Comparison of ENCODE assay signal across 8 mouse cellular contexts in genomic region chrX:8192640-8193418, GRCm38 (mm10). TPM values are rescaled to one million over a fixed set of nuclear protein-coding genes. Genes with fewer than 3 reads are reported as not detected.
DNase-seq lines count a peak whose midpoint lies in the region; ATAC-seq and TF ChIP-seq lines count a peak whose summit lies in the region.

No protein-coding gene starts in this region.

- H3K4me1 ChIP-seq in hindbrain, embryonic 10.5 days (replicated peaks) = peaks cover 6% of the 10 kb centered on the region; the same call in 1 of the 2 replicates
- 0 out of 2 replicates have a peak, but pooled peaks cover 5% of the 10 kb centered on the region for H3K4me1 ChIP-seq in lung, embryonic 16.5 days (replicated peaks; ENCODE audit: control insufficient read depth, insufficient read depth, low read length)
- H3K4me1 ChIP-seq in thymus, adult 2 months (replicated peaks; ENCODE audit: control insufficient read depth, insufficient read depth, low read length) = peaks cover 11% of the 10 kb centered on the region

- H3K27me3 ChIP-seq in hindbrain, embryonic 10.5 days (ENCODE audit: insufficient read depth, poor library complexity, severe bottlenecking) = no peaks in the 10 kb centered on the region
- H3K27me3 ChIP-seq in lung, embryonic 16.5 days (ENCODE audit: control insufficient read depth, insufficient read depth, low read depth, low read length) = no peaks in the 10 kb centered on the region
- H3K27me3 ChIP-seq in thymus, adult 2 months (ENCODE audit: control insufficient read depth, insufficient read depth, low read length) = no peaks in the 10 kb centered on the region

- TF ChIP-seq CTCF in thymus, adult 2 months (IDR thresholded peaks at IDR 0.05; ENCODE audit: borderline replicate concordance, control insufficient read depth, extremely low read depth, insufficient read depth, low read length, poor library complexity) = no peak

- H3K36me3 ChIP-seq in hindbrain, embryonic 10.5 days = no peaks in the 10 kb centered on the region
- no peaks in the 10 kb centered on the region for H3K36me3 ChIP-seq in lung, embryonic 16.5 days (ENCODE audit: control insufficient read depth, insufficient read depth, low read length)
- H3K36me3 ChIP-seq in thymus, adult 2 months (ENCODE audit: control insufficient read depth, insufficient read depth, low read length) = no peaks in the 10 kb centered on the region

- WGBS in hindbrain, embryonic 10.5 days = 16% methylated on average over 38 of the region's 38 CpGs
- WGBS in lung, embryonic 16.5 days = 10% methylated on average over 38 of the region's 38 CpGs
- WGBS in thymus, adult 2 months = 4% methylated on average over 34 of the region's 38 CpGs

- H3K9me3 ChIP-seq in hindbrain, embryonic 10.5 days = peaks cover 4% of the 10 kb centered on the region; the same call in 1 of the 2 replicates
- H3K9me3 ChIP-seq in lung, embryonic 16.5 days (ENCODE audit: control insufficient read depth, low read length) = no peaks in the 10 kb centered on the region

- H3K4me3 ChIP-seq in hindbrain, embryonic 10.5 days = peak overlapping the region; percentile 63
- peak overlapping the region; percentile 62 for H3K4me3 ChIP-seq in lung, embryonic 16.5 days (ENCODE audit: low read length)
- H3K4me3 ChIP-seq in thymus, adult 2 months (ENCODE audit: control insufficient read depth, insufficient read depth, low read length) = peak overlapping the region; percentile 95

- peak overlapping the region; percentile 87 for H3K27ac ChIP-seq in hindbrain, embryonic 10.5 days
- H3K27ac ChIP-seq in lung, embryonic 16.5 days (ENCODE audit: low read length) = 0 out of 2 replicates have a peak overlapping the region, but pooled peaks have one; percentile 27
- no peak overlapping the region for H3K27ac ChIP-seq in thymus, adult 2 months (ENCODE audit: control insufficient read depth, insufficient read depth, low read length)

- TF ChIP-seq POLR2A in thymus, adult 2 months (IDR thresholded peaks at IDR 0.05; ENCODE audit: control insufficient read depth, extremely low read depth, insufficient read depth, low read length, poor library complexity) = peak; percentile 43; the same call in 1 of the 2 replicates

- peak overlapping the region; percentile 76 for H3K9ac ChIP-seq in lung, embryonic 16.5 days (ENCODE audit: low read length)

- peak; percentile 81 for DNase-seq in MN1 (ENCODE audit: low spot score)
- peak; percentile 75 for DNase-seq in cerebellum, adult 8-10 months
- DNase-seq in hindbrain, embryonic 10.5 days (ENCODE audit: low spot score) = peak; percentile 85
- peak; percentile 88 for DNase-seq in layer of hippocampus, adult 9-11 months
- peak; percentile 77 for DNase-seq in ovary, adult 18-20 months (ENCODE audit: low spot score)
- DNase-seq in thymus, adult 2 months = peak; percentile 69

- ATAC-seq in frontal cortex, adult (ENCODE audit: low TSS enrichment) = peak; percentile 98
- peak; percentile 99 for ATAC-seq in lung, embryonic 16.5 days (ENCODE audit: low read depth)

- peak overlapping the region; percentile 66 for H3K4me2 ChIP-seq in lung, embryonic 16.5 days (ENCODE audit: low read depth, low read length)

RNA-seq across cellular contexts. Expression of gene Ebp, which starts 0.5 kb away (rescaled TPM):
- 37.4 and 40.3 TPM in 2 replicates for polyA plus RNA-seq in hindbrain, embryonic 10.5 days (2016; fragmentation: Nextera tagmentation; extraction: Ambion mirVana)
- polyA plus RNA-seq in lung, embryonic 16.5 days (2015; fragmentation: Nextera tagmentation; extraction: Ambion mirVana) = 40.8 and 41.9 TPM in 2 replicates
- polyA plus RNA-seq in thymus, adult 2 months (2012; rRNA removed) = 71.1 and 98.2 TPM in 2 replicates

RNA-seq across cellular contexts. Expression of gene Porcn, which starts 13.5 kb away (rescaled TPM):
- polyA plus RNA-seq in hindbrain, embryonic 10.5 days (2016; fragmentation: Nextera tagmentation; extraction: Ambion mirVana) = 15.1 and 22.6 TPM in 2 replicates
- polyA plus RNA-seq in lung, embryonic 16.5 days (2015; fragmentation: Nextera tagmentation; extraction: Ambion mirVana) = 12.9 and 14.4 TPM in 2 replicates
- 4.7 and 5.3 TPM in 2 replicates for polyA plus RNA-seq in thymus, adult 2 months (2012; rRNA removed)

RNA-seq across cellular contexts. Expression of gene Tbc1d25, which starts 16.8 kb away (rescaled TPM):
- 10.0 and 12.1 TPM in 2 replicates for polyA plus RNA-seq in hindbrain, embryonic 10.5 days (2016; fragmentation: Nextera tagmentation; extraction: Ambion mirVana)
- polyA plus RNA-seq in lung, embryonic 16.5 days (2015; fragmentation: Nextera tagmentation; extraction: Ambion mirVana) = 13.0 and 14.2 TPM in 2 replicates
- 35.0 and 36.3 TPM in 2 replicates for polyA plus RNA-seq in thymus, adult 2 months (2012; rRNA removed)

RNA-seq across cellular contexts. Expression of gene Rbm3, which starts 47.1 kb away (rescaled TPM):
- 402 and 425 TPM in 2 replicates for polyA plus RNA-seq in hindbrain, embryonic 10.5 days (2016; fragmentation: Nextera tagmentation; extraction: Ambion mirVana)
- polyA plus RNA-seq in lung, embryonic 16.5 days (2015; fragmentation: Nextera tagmentation; extraction: Ambion mirVana) = 464 and 486 TPM in 2 replicates
- polyA plus RNA-seq in thymus, adult 2 months (2012; rRNA removed) = 220 and 225 TPM in 2 replicates

RNA-seq across cellular contexts. Expression of gene Ftsj1, which starts 59.4 kb away (rescaled TPM):
- polyA plus RNA-seq in hindbrain, embryonic 10.5 days (2016; fragmentation: Nextera tagmentation; extraction: Ambion mirVana) = 45.7 and 48.9 TPM in 2 replicates
- polyA plus RNA-seq in lung, embryonic 16.5 days (2015; fragmentation: Nextera tagmentation; extraction: Ambion mirVana) = 48.9 and 53.2 TPM in 2 replicates
- 50.2 and 50.9 TPM in 2 replicates for polyA plus RNA-seq in thymus, adult 2 months (2012; rRNA removed)
